ENCODE assay signal across 21 mouse cellular contexts in the genomic region with DNA sequence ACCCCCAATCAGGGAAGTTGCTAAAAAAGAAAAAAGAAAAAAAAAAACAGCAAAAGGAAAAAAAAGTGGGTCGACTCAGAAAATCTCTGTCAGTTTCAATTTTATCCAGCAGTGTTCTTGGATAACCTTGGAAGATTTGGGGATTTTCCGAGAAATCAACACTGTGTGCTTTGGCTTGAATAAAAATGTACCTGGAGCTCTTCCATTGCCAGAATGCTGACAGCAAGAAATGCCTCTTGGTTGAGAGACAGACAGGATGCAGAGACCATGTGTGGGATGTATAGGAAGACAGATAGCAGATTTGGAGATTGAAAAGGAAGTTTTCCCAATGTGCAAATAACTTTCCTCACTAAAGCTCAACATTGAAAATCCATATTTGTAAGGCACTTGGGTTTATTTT.
"Had no signal": no experiment of that assay in that cellular context is flagged by ENCODE, and none has a peak within 500 bp of the region (broad histone marks: within the 10 kb centered on the region; RNA-seq: fewer than 3 reads in every experiment).

No protein-coding gene starts in this region.

- H3K9me3 ChIP-seq: liver, embryonic 13.5 days; liver, embryonic 15.5 days; lung, embryonic 15.5 days; megakaryocyte, embryonic 14.5 days; midbrain, embryonic 13.5 days; midbrain, embryonic 15.5 days; neural tube, embryonic 12.5 days; stomach, embryonic 15.5 days had no signal

- H3K4me2 ChIP-seq: liver, embryonic 13.5 days; liver, embryonic 15.5 days; lung, embryonic 15.5 days; midbrain, embryonic 11.5 days; midbrain, embryonic 13.5 days; midbrain, embryonic 15.5 days; neural tube, embryonic 12.5 days; stomach, embryonic 15.5 days had no signal

- H3K27ac ChIP-seq: liver, embryonic 13.5 days; liver, embryonic 15.5 days; lung, embryonic 15.5 days; macrophage; midbrain, embryonic 13.5 days; midbrain, embryonic 15.5 days; neural tube, embryonic 12.5 days; stomach, embryonic 15.5 days had no signal

- H3K36me3 ChIP-seq: liver, embryonic 13.5 days; liver, embryonic 15.5 days; lung, embryonic 15.5 days; midbrain, embryonic 13.5 days; midbrain, embryonic 15.5 days; neural tube, embryonic 12.5 days; stomach, embryonic 15.5 days had no signal

- ATAC-seq: liver, postnatal 0 days; lung, postnatal 0 days; midbrain, embryonic 13.5 days; midbrain, embryonic 15.5 days had no signal

- H3K4me3 ChIP-seq: liver, embryonic 13.5 days; liver, embryonic 15.5 days; lung, embryonic 15.5 days; megakaryocyte, embryonic 14.5 days; midbrain, embryonic 13.5 days; midbrain, embryonic 15.5 days; myocyte; neural tube, embryonic 12.5 days; stomach, embryonic 15.5 days had no signal

- H3K27me3 ChIP-seq: liver, embryonic 13.5 days; liver, embryonic 15.5 days; lung, embryonic 15.5 days; megakaryocyte, embryonic 14.5 days; midbrain, embryonic 13.5 days; midbrain, embryonic 15.5 days; neural tube, embryonic 12.5 days; stomach, embryonic 15.5 days had no signal

- DNase-seq: liver, embryonic 13.5 days; liver, postnatal 0 days; lung, adult 2 months; lung, postnatal 14 days; lung, postnatal 36 days; retina, postnatal 1 day; right cerebral cortex, postnatal 14 days; thymus, adult 18-20 months; thymus, postnatal 14 days; thymus, postnatal 36 days had no signal

- H3K9ac ChIP-seq: liver, embryonic 13.5 days; liver, embryonic 15.5 days; liver, postnatal 0 days; lung, embryonic 15.5 days; midbrain, embryonic 13.5 days; midbrain, embryonic 15.5 days; neural tube, embryonic 12.5 days; stomach, embryonic 15.5 days had no signal

- H3K4me1 ChIP-seq: liver, embryonic 13.5 days; liver, embryonic 15.5 days; lung, embryonic 15.5 days; megakaryocyte, embryonic 14.5 days; midbrain, embryonic 13.5 days; midbrain, embryonic 15.5 days; neural tube, embryonic 12.5 days; stomach, embryonic 15.5 days had no signal
